Mouse (Mus musculus) splenic B cell, adult 2 months (primary cell): ENCODE results near the gene Maml3.
A peak's percentile ranks its signal among the peaks of the same experiment; 100 is the strongest.

Source experiments
- DNase-seq: peaks from one replicate; pipeline ENCODE4 v3.0.0-alpha.2; 2011; ENCODE audit warnings: low read depth, low spot score
- H3K27me3 ChIP-seq: 2 replicates; pipeline ENCODE4 v1.6.1; 2012; ENCODE audit warnings: mild to moderate bottlenecking, low read length, moderate library complexity, mixed read lengths; ENCODE audit not compliant: control insufficient read depth, poor library complexity, insufficient read depth, severe bottlenecking
- H3K36me3 ChIP-seq: 2 replicates; pipeline ENCODE4 v1.6.1; 2012; ENCODE audit warnings: mild to moderate bottlenecking, low read length, moderate library complexity, mixed read lengths; ENCODE audit not compliant: control insufficient read depth, poor library complexity, insufficient read depth, severe bottlenecking

Gene Maml3

DNA sequence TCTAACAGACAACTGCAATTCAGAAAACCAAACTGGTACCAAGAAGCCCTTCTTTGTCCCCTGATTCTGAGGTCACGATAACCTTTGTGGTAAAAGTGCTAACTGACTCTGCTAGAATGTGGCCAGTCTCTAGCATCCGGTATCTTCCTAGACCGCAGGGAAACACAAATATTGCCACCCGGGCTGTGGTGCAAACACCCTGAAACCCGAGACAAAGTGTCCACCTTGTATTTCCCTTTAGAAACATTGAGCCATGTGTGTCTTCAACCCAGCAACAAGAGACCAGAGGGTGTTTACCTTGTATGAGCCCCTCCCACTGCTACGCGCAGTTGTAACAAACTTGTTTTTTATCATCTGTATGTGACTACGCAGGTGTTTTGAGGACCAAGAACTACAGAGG, 359.7 kb downstream of the Maml3 start:
- Histone ChIP-seq H3K27me3 (no peaks in the 10 kb centered on the region), H3K36me3 (no peaks in the 10 kb centered on the region)
- peak; percentile 6 for DNase-seq

DNA sequence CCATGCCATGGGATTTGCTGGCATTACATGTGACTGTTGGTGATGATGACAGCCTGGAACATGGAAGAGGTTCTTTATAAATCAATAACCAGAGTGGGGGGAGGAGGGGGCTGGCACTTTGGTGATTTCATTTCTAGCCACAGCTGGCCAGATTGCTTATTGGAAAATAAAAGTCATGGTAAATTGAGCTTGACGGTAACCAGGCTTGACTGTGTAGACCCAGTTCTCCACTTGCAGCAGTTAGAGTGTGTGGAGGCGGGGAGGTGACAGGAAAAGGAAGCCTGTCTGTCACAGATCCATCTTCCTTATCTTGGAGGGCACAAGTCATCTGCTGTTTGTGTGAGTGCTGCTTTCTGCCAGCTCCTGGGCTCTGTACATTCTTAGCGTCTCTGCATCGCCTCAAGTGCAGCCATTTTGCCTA, 360.5 kb downstream of the Maml3 start:
- Histone ChIP-seq H3K27me3 (no peaks in the 10 kb centered on the region), H3K36me3 (no peaks in the 10 kb centered on the region)
- peak; percentile 26 for DNase-seq

DNA sequence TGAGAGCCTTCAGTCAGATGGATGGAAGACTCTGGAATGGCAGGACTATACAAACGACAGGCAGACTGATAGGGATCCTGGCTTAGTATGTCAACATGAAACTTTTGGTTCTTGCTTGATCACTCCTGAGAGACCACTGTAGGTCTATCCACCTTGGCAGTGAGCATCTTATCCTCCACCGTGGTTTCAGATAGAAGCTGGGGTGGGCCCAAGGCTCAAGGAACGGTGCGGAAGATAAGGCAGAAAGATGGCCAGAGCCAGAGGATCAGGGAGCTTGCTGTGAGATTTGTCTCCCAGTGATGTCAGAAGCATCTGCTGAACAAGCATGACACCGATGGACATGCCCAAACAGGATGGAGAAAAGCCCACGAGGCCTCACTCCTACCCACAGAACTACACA, 362.5 kb downstream of the Maml3 start:
- H3K27me3 ChIP-seq, result no peaks in the 10 kb centered on the region
- no peak for DNase-seq

DNA sequence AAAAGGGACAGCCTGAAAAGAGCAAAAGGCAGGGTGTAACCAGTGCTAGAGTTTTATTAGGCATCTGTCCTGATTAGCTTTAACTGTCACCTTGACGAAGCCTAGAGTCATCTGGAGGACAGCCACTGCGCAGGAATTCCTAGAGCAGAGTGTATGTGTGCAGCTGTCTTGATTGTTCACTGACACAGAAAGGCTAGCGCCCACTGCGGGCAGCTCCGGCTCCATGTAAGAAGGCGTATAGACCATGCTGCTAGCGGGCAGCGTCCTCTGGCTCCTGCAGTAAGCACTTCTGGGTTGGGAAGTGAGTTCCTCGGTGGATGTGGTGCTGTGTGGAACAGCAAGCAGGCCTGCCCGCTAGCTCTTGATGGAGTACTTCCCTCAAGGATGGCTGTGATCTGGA, 363.1 kb downstream of the Maml3 start:
- no peaks in the 10 kb centered on the region for H3K36me3 ChIP-seq
- no peak for DNase-seq
- no peaks in the 10 kb centered on the region for H3K27me3 ChIP-seq

More for the DNA sequence above, 362.5 kb downstream of the Maml3 start:
- H3K36me3 ChIP-seq, result no peaks in the 10 kb centered on the region

DNA sequence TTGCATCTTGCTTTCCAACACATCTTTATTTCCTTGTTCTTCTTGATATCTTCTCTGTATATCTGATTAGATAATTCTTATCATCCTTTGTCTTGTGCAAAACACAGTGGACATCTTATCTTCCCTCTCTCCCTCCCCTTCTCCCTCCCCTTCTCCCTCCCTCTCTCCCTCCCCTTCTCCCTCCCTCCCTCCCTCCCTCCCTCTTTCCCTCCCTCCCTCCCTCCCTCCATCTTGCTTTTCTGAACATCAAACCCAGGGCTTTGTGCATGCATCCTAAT, 365.1 kb downstream of the Maml3 start:
- Histone ChIP-seq H3K36me3 (no peaks in the 10 kb centered on the region), H3K27me3 (no peaks in the 10 kb centered on the region)
- no peak for DNase-seq

DNA sequence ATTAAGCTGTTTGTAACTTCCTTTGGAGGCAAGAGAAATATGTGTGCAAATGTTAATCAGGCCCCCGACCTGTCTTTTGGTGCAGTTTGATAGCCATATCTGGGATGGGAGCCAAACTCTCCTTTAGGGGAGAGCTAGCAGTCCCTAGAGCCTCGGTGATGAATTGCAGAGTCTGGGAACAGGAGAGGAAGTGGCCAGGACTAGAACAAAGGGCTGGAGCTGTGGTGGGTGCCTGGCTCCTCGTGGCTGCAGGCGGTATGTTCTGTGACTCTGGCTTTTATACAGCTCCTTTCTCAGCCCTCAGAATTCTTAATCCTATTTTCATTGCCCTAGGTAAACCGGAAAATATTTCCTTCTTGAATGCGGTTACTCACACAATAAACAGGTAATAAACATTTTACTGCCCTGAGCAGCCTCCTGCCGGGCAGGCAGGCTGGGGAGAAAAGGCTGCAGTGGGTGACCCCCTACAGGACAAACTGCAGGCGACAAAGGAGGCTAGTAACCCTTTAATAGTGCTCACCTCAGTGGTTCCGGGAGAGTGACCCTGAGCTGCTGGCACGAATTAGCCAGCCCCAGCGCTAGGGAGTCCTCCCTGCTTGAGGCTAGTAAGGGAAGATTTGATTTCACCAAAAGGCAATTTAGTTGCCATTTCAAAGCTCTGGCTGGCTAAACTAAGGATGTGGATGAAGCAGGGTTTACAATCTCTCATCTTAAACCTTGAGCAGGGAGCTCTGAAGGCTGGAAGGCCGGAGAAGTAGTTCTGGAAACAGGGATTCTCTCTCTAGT, 365.6 kb downstream of the Maml3 start:
- no peaks in the 10 kb centered on the region for H3K27me3 ChIP-seq
- no peak for DNase-seq
- no peaks in the 10 kb centered on the region for H3K36me3 ChIP-seq

DNA sequence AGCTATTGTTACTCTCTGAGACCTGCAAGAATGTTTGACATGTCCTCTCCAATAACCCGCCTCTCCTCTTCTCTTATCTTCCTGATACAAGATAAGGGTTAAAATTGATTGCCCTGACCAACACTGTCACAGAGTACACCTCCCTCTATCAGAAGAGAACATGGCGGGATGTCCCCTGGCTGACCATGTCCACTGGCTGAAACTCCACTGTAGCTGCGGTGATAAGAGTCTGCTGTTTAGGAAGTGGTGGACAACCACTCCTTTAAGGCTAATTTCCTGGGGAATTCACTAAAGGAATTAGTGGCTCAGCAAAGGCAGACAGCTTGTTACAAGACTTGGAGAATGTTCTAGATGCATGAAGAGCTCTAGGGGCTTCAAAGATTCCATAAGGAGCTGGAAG, 371.2 kb downstream of the Maml3 start:
- no peaks in the 10 kb centered on the region for H3K27me3 ChIP-seq
- DNase-seq, result no peak
- no peaks in the 10 kb centered on the region for H3K36me3 ChIP-seq

DNA sequence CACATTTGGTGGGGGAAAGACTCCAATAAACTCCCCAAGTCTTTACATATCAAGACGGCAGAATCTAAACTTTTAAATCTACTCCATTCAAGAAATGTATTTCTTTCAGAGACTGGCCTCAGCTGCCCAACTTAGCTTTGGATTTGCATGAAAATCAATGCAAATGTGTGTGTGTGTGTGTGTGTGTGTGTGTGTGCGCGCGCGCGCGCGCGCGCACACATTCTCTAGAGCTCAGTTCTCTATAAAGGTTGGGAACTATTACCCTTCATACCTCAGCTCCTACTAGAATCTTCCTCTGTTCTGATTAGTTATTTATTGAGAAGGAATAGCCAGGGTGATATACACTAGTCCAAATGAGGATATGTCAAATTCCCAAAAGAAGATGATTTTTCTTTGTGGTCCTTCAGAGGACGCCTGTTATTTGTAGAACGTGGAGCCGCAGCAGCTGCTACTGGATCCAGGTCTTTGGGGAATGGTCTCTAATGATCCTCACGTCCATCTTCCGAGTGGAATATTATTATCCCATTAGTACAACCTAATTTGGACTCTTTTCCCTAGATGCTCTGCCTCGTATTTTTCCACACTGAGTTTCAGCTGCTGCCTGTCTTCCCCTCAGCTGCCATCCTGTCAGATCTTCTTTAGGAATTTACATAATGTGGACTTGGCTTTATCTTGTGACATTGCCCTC, 372.8 kb downstream of the Maml3 start:
- Histone ChIP-seq H3K36me3 (no peaks in the 10 kb centered on the region), H3K27me3 (no peaks in the 10 kb centered on the region)
- no peak for DNase-seq

DNA sequence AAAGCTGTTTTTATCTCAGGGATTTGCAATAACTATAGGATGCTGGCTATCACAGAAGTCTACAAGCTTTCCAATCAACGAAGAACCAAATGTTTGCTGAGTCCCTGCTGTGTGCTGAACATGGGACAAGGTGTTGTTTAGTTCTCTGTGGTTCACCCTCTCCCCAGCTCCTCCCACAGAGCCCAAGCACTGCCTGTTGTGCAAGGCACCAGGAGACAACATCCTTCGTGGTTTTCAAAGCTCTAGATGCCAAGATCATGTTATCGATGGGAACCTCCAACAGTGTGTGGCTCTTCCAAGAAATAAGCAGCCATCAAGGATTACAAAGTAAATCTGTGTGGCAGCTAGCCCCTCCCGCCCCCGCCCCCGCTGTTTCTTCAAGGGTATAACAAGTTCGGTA, 374.2 kb downstream of the Maml3 start:
- Histone ChIP-seq H3K27me3 (no peaks in the 10 kb centered on the region), H3K36me3 (no peaks in the 10 kb centered on the region)
- no peak for DNase-seq

DNA sequence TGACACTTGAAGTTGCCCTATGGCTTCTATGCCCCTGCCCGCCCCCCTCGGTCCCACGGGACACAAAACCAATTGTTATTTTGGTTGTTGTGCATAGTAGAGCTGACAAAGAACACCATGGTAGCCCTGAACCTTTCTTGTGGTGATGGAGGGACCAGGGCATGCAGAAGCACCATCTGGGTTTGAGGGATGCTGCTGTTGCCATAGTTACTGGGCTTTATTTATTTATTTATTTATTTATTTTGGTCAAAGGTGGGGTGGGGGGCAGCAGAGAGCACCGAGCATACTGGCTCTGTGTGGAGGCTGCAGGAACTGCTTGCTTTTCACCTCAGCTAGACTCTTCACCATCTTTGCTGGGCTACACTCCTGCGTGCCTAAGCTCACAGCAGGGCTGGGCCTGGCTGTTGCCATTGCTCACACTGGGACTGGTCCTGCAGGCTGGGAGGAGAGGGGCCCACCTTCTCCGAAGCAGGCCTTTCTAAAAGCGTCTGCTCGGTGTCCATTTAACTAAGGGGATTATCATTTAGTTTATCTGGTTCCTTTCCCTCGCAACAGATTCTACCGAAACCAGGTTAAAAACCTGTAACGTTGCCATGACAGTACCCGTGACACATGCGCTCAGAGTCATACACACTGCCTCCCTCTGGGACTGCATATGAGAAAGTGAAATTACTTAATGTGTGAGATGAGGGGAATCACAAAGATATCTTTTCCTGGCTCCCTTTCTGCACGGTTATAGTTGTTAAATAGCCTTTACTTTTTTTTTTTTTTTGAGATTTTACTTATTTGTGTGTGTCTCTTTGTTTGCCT, 375.6 kb downstream of the Maml3 start:
- no peak for DNase-seq
- Histone ChIP-seq H3K36me3 (no peaks in the 10 kb centered on the region), H3K27me3 (no peaks in the 10 kb centered on the region)

DNA sequence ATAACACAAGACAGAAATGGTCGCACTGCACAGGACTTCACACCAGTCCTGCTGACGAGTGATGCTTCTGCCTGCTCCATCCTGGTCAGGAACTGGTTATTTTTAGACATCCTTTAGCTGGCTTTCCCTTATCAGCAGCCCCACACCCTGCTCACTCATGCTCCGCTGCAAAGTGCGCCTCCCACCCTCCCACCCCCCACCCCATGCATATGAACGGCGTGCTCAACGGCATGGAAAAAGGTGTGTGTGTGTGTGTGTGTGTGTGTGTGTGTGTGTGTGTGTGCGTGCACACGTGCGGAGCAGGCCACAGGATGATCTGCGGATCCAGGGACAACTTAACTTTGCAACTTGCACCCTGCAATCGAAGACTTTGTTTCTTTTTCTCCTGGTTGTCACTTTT, 376.4 kb downstream of the Maml3 start:
- no peaks in the 10 kb centered on the region for H3K36me3 ChIP-seq
- no peak for DNase-seq
- H3K27me3 ChIP-seq, result no peaks in the 10 kb centered on the region

DNA sequence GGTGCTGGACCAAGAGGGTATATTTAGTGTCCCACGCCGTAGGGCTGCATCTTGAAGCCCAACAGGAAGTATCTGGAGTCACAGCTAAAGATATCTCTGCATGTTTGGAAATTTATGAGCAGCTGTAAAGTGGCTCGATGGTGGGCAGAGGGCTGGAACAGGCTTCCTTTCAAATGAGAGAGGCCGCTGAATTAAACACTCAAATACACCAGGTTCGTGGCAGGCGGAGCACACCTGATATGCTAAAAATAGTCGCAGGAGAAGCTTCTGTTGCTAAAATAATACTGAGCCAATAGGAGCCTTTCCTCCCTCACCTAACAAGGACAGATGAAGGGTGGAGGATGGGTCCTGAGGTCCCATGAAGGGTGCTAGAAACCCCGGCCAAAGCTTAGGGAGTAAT, 376.9 kb downstream of the Maml3 start:
- no peaks in the 10 kb centered on the region for H3K27me3 ChIP-seq
- no peak for DNase-seq
- H3K36me3 ChIP-seq, result no peaks in the 10 kb centered on the region

DNA sequence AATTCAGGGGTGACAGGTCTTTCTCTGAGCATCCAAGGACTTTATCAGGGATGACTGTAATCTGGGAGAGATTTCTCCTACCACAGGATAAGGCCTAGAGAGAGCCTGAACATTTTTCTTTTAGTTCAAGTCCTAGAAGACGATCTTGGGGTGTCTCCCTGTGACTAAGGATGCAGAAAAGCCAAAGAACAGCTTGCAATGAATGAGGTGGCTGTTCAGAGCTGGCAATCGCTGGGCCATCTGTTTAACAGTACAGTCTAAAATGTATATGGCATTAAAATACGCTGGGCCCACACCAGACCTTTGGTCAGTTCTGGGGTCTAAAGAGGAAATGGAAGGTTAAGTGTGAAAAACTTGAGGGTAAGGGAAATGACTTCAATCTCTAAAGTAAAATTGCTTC, 377.4 kb downstream of the Maml3 start:
- no peaks in the 10 kb centered on the region for H3K36me3 ChIP-seq

DNA sequence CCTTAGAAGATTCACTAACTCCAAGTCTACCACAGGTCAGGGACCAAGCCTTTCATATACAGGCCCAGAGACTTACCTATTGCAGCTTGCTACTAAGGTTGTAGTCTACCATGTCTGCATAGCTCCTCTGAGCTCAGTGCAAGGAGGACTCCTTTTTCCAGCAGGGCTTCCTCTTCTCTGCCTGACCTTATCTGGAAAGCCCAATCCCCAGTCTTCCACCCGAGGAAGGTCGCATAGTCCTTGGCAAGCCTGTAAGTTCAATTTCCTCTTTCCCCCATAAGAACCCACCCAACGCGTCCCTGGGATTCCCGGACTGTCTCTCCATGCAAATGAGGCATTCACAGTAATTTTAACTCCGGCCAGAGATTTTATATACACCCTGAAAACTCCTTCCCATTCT, 378.6 kb downstream of the Maml3 start:
- Histone ChIP-seq H3K36me3 (no peaks in the 10 kb centered on the region), H3K27me3 (no peaks in the 10 kb centered on the region)
- DNase-seq, result no peak

More for the DNA sequence above, 377.4 kb downstream of the Maml3 start:
- no peak for DNase-seq
- no peaks in the 10 kb centered on the region for H3K27me3 ChIP-seq

DNA sequence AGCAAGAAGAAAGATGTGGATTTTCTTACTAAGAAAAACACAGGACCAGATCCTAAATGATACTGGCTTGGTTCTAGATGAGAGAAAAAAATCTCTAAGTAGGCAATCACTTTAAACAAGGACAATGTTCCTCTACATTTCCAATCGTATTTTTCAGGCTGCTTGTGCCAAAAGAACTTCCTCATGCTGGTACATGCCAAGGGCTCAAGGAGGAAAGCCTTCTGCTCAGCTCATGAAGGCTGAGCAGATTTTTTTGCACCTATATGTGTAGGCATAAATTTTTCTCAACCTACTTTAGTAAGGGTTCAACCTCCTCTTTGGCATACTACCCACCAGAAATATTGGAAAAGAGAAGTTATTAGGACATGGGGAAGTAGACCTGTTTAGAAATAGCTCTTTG, 384.9 kb downstream of the Maml3 start:
- no peaks in the 10 kb centered on the region for H3K27me3 ChIP-seq
- DNase-seq, result no peak

More for the DNA sequence above, 384.9 kb downstream of the Maml3 start:
- no peaks in the 10 kb centered on the region for H3K36me3 ChIP-seq
